Mouse (Mus musculus) urinary bladder, postnatal 14 days (tissue): ENCODE data around the gene Gsn.

Source experiments
- DNase-seq: peaks from one replicate; pipeline ENCODE4 v3.0.0; 2021; ENCODE audit warnings: low spot score

Gene Gsn

GRCm38 (mm10) chr2:35253751-35254150, 2.4 kb upstream of the Gsn start:
- DNase-seq, result no peak

- no peak for DNase-seq
These were observed 1.2 kb upstream of the Gsn start for GRCm38 (mm10) chr2:35255004-35255403.

GRCm38 (mm10) chr2:35255462-35255861, 718 bp upstream of the Gsn start:
- DNase-seq, result no peak

- DNase-seq, result no peak
These were observed 752 bp downstream of the Gsn start for GRCm38 (mm10) chr2:35256932-35257331.

GRCm38 (mm10) chr2:35257886-35258285, 1.7 kb downstream of the Gsn start:
- no peak for DNase-seq

GRCm38 (mm10) chr2:35258590-35258989, 2.4 kb downstream of the Gsn start:
- no peak for DNase-seq

GRCm38 (mm10) chr2:35259338-35260080, 3.3 kb downstream of the Gsn start:
- DNase-seq, result peak; percentile 52

- DNase-seq, result no peak
These were observed 4.1 kb downstream of the Gsn start for GRCm38 (mm10) chr2:35260291-35260690.

GRCm38 (mm10) chr2:35264095-35264494, 7.9 kb downstream of the Gsn start:
- DNase-seq, result no peak

GRCm38 (mm10) chr2:35265296-35265695, 9.1 kb downstream of the Gsn start:
- peak; percentile 72 for DNase-seq

- DNase-seq, result no peak
These were observed 9.6 kb downstream of the Gsn start for GRCm38 (mm10) chr2:35265775-35266174.

- peak; percentile 60 for DNase-seq
These were observed 10.2 kb downstream of the Gsn start for GRCm38 (mm10) chr2:35266251-35266905.

- DNase-seq, result peak; percentile 90
These were observed 11.1 kb downstream of the Gsn start for GRCm38 (mm10) chr2:35267156-35267875.

GRCm38 (mm10) chr2:35267876-35268566, 11.8 kb downstream of the Gsn start:
- DNase-seq, result peak; percentile 71

GRCm38 (mm10) chr2:35269136-35269535, 13.0 kb downstream of the Gsn start:
- DNase-seq, result no peak

GRCm38 (mm10) chr2:35269716-35270260, 13.6 kb downstream of the Gsn start:
- DNase-seq, result peak; percentile 83

- peak; percentile 74 for DNase-seq
These were observed 14.4 kb downstream of the Gsn start for GRCm38 (mm10) chr2:35270531-35270984.

- DNase-seq, result peak; percentile 76
These were observed 15.6 kb downstream of the Gsn start for GRCm38 (mm10) chr2:35271817-35272216.

GRCm38 (mm10) chr2:35272881-35273280, 16.7 kb downstream of the Gsn start:
- no peak for DNase-seq

- DNase-seq, result peak; percentile 57
These were observed 17.4 kb downstream of the Gsn start for GRCm38 (mm10) chr2:35273536-35273935.

- peak; percentile 85 for DNase-seq
These were observed 21.5 kb downstream of the Gsn start for GRCm38 (mm10) chr2:35277686-35278085.
